Mouse (Mus musculus) kidney, embryonic 16.5 days (tissue): ENCODE data around the gene Zscan18. TPM values are rescaled to one million over a fixed set of nuclear protein-coding genes. Genes with fewer than 3 reads are reported as not detected.

Experiments used
- ATAC-seq: fragments of 200-750 bp; cut with Nextera tagmentation; 2 replicates; pipeline ENCODE4 v1.8.0; 2017; ENCODE audit warnings: moderate TSS enrichment; ENCODE audit not compliant: low FRiP score, low TSS enrichment
- H3K27ac ChIP-seq: fragments of 300-500 bp; sonication (generic); 2 replicates; pipeline ENCODE4 v1.5.1; 2014; ENCODE audit warnings: low read length
- H3K27me3 ChIP-seq: fragments of 300-500 bp; sonication (generic); 2 replicates; pipeline ENCODE4 v1.6.1; 2014; ENCODE audit warnings: low read length, control low read depth, mixed read lengths; ENCODE audit not compliant: insufficient read depth
- H3K36me3 ChIP-seq: fragments of 300-500 bp; sonication (generic); 2 replicates; pipeline ENCODE4 v1.6.1; 2014; ENCODE audit warnings: low read length, control low read depth, mixed read lengths; ENCODE audit not compliant: insufficient read depth
- H3K4me1 ChIP-seq: fragments of 300-500 bp; sonication (generic); 2 replicates; pipeline ENCODE4 v1.6.1; 2014; ENCODE audit warnings: low read length, control low read depth, mixed read lengths; ENCODE audit not compliant: insufficient read depth
- H3K4me2 ChIP-seq: fragments of 300-500 bp; sonication (generic); replicated peaks from 2 replicates; pipeline ENCODE4 v1.6.1; 2014; ENCODE audit warnings: low read depth, low read length
- H3K4me3 ChIP-seq: fragments of 300-500 bp; sonication (generic); 2 replicates; pipeline ENCODE4 v1.5.1; 2014; ENCODE audit warnings: mild to moderate bottlenecking, low read length
- H3K9ac ChIP-seq: fragments of 300-500 bp; sonication (generic); replicated peaks from 2 replicates; pipeline ENCODE4 v1.6.1; 2014; ENCODE audit warnings: low read length
- H3K9me3 ChIP-seq: fragments of 300-500 bp; sonication (generic); 2 replicates; pipeline ENCODE4 v1.6.1; 2016; ENCODE audit warnings: low read length, control low read depth
- whole genome bisulfite sequencing: fragments of 180-500 bp; shearing (Covaris S2); extraction: QIAGEN DNeasy Blood & Tissue Kit; methylation state at CpG from one replicate; pipeline ENCODE4 v1.1.7; 2014; 5-methylcytosine and 5-hydroxymethylcytosine counted together
- polyA plus RNA-seq: library from polyadenylated mRNA; unstranded; fragments of >200 nt; fragmentation: Nextera tagmentation; extraction: Ambion mirVana; gene quantifications from 2 replicates; pipeline ENCODE4 v1.2.1, GENCODE M21; 2015

Gene Zscan18
- polyA plus RNA-seq, 1 experiment from 2014 or later, result 9.0 TPM

- Histone ChIP-seq H3K4me2 (no peak within 1 kb of the TSS), H3K4me3 (no peak within 1 kb of the TSS), H3K27me3 (no peaks in the 10 kb centered on the region), H3K36me3 (no peaks in the 10 kb centered on the region), H3K9me3 (no peaks in the 10 kb centered on the region; the same call in 1 of the 2 replicates), H3K9ac (no peak within 1 kb of the TSS), H3K27ac (no peak within 1 kb of the TSS), H3K4me1 (no peaks in the 10 kb centered on the region)
- 59% methylated on average over 1 of the region's 1 CpGs for WGBS
- ATAC-seq, result no peak
These were observed 68.5 kb downstream of the Zscan18 start, which contains the start of gene Vmn2r56 for GRCm38 (mm10) chr7:12734904-12735303. Vmn2r56 (minus strand) TSS chr7:12735004.

Other genes with a start within 250 kb of the Zscan18 start
- gene Vmn2r53, start 194.8 kb downstream of the Zscan18 start, polyA plus RNA-seq, result not detected in 2 replicates
- not detected in 2 replicates for gene Vmn2r54, start 163.3 kb downstream of the Zscan18 start, polyA plus RNA-seq
- gene Vmn2r55, start 118.6 kb downstream of the Zscan18 start, polyA plus RNA-seq, result not detected in 2 replicates
- not detected in 2 replicates for gene Vmn2r56, start 68.6 kb downstream of the Zscan18 start, polyA plus RNA-seq
- gene Zfp329, start 15.2 kb upstream of the Zscan18 start, polyA plus RNA-seq, result 13.6 and 17.5 TPM in 2 replicates
- 36.0 and 38.8 TPM in 2 replicates for gene Zfp110, start 31.1 kb upstream of the Zscan18 start, polyA plus RNA-seq
- gene Zfp128, start 77.5 kb upstream of the Zscan18 start, polyA plus RNA-seq, result 4.2 and 5.0 TPM in 2 replicates
- 20.4 and 22.0 TPM in 2 replicates for gene Zscan22, start 94.2 kb upstream of the Zscan18 start, polyA plus RNA-seq
- gene Rps5, start 118.7 kb upstream of the Zscan18 start, polyA plus RNA-seq, result 983 and 1,044 TPM in 2 replicates
- gene Rnf225, start 123.8 kb upstream of the Zscan18 start, polyA plus RNA-seq, result 0.46 and 0.60 TPM in 2 replicates
- gene Zfp324, start 162.2 kb upstream of the Zscan18 start, polyA plus RNA-seq, result 10.4 and 12.1 TPM in 2 replicates
- gene Zfp446, start 174.2 kb upstream of the Zscan18 start, polyA plus RNA-seq, result 12.4 and 14.4 TPM in 2 replicates
- gene Slc27a5, start 194.6 kb upstream of the Zscan18 start, polyA plus RNA-seq, result 0.11 and 0.40 TPM in 2 replicates
- gene Trim28, start 195.5 kb upstream of the Zscan18 start, polyA plus RNA-seq, result 245 TPM in 2 replicates
- gene Zbtb45, start 206.4 kb upstream of the Zscan18 start, polyA plus RNA-seq, result 28.3 and 29.2 TPM in 2 replicates
- 159 and 162 TPM in 2 replicates for gene Chmp2a, start 231.2 kb upstream of the Zscan18 start, polyA plus RNA-seq
- 30.4 and 54.9 TPM in 2 replicates for gene Ube2m, start 234.6 kb upstream of the Zscan18 start, polyA plus RNA-seq